Mouse (Mus musculus): ENCODE results near the gene Ppp1r18. TPM values are rescaled to one million over a fixed set of nuclear protein-coding genes. Genes with fewer than 3 reads are reported as not detected.

Ppp1r18 gene
- total and polyA plus RNA-seq, 2 experiments from 2014 or later, result 22.3 to 29.5 TPM

DNA sequence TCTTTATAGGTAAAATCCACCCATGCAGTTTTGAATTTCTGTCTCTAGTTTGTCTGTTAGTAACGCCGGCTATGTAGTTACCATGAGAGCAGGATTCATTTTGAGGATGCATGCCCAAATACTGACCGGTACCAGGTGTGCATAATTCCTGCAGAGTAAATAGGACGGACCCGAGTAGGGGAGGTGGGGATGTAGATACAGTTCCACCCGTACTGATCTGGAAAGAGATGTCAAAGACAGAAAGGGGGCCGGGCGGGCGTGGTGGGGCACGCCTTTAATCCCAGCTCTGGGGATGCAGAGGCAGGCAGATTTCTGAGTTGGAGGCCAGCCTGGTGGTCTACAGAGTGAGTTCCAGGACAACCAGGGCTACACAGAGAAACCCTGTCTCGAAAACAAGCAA, 23.4 kb upstream of the Ppp1r18 start:
- DNase-seq (no peak), ATAC-seq (no peak)
- H3K4me2 ChIP-seq (ENCODE audit: low read depth), result peak overlapping the region; percentile 67
- TF ChIP-seq CTCF (IDR thresholded peaks at IDR 0.05; ENCODE audit: low read depth), result no peak
- peaks cover 10% of the 10 kb centered on the region; the same call in 1 of the 2 replicates for H3K4me1 ChIP-seq (ENCODE audit: insufficient read depth)
- H3K9me3 ChIP-seq (ENCODE audit: low read length), result no peaks in the 10 kb centered on the region
- H3K27ac ChIP-seq (ENCODE audit: low read depth, low read length), result peak overlapping the region; percentile 67; the same call in 1 of the 2 replicates
- peaks cover 17% of the 10 kb centered on the region for H3K36me3 ChIP-seq (ENCODE audit: insufficient read depth)
- peak overlapping the region; percentile 64 for H3K4me3 ChIP-seq (ENCODE audit: low read depth, low read length)
- H3K27me3 ChIP-seq (ENCODE audit: insufficient read depth, low read length), result no peaks in the 10 kb centered on the region
- WGBS, result 13% methylated on average over 11 of the region's 11 CpGs
- peak overlapping the region; percentile 53 for H3K9ac ChIP-seq

DNA sequence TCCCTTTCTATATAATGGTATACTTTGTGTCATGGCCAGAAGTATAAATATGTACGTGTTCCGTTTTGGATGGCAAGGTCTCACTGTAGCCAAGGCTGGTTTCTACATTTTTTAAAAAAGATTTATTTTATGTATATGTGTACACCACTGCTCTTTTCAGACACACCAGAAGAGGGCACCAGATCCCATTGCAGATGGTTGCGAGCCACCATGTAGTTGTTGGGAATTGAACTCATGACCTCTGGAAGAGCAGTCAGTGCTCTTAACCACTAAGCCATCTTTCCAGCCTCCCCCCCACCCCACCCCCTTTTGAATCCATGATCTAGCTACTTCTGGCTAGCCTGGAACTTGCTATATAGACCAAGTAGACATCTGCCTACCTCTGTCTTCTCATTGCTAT, 21.9 kb upstream of the Ppp1r18 start:
- Histone ChIP-seq H3K4me3 (ENCODE audit: low read depth, low read length) (no peak overlapping the region), H3K9me3 (ENCODE audit: low read length) (no peaks in the 10 kb centered on the region), H3K9ac (no peak overlapping the region), H3K27ac (ENCODE audit: low read depth, low read length) (no peak overlapping the region), H3K27me3 (ENCODE audit: insufficient read depth, low read length) (no peaks in the 10 kb centered on the region), H3K4me2 (ENCODE audit: low read depth) (no peak overlapping the region), H3K36me3 (ENCODE audit: insufficient read depth) (peaks cover 32% of the 10 kb centered on the region), H3K4me1 (ENCODE audit: insufficient read depth) (peaks cover 10% of the 10 kb centered on the region; the same call in 1 of the 2 replicates)
- WGBS, result 91% methylated on average over 3 of the region's 3 CpGs
- peak; percentile 36 for TF ChIP-seq CTCF (IDR thresholded peaks at IDR 0.05; ENCODE audit: low read depth)
- no peak for ATAC-seq
- DNase-seq, result no peak

DNA sequence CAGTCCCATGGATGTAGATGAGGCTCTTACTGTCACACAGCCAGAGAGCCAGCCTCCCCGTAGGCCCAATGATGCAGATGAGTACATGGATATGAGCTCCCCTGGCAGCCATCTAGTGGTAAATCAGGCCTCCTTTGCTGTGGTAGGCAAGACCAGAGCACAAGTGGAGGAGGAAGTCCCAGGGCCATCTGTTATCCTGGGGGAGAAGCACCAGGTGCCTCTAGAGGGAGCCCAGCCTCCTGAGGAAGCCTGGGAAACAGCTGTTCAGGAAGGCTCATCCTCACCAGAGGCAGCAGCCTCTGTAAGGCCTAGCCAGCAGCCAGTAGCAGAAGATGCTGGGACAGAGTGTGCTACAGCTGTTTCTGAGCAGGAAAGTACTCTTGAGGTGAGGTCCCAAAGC, 17.3 kb upstream of the Ppp1r18 start:
- TF ChIP-seq CTCF (IDR thresholded peaks at IDR 0.05; ENCODE audit: low read depth), result no peak; the same call in none of the 2 replicates
- no peak for DNase-seq
- peak; percentile 38; the same call in 1 of the 2 replicates for ATAC-seq
- H3K4me2 ChIP-seq (ENCODE audit: low read depth), result no peak overlapping the region
- H3K4me3 ChIP-seq (ENCODE audit: low read depth, low read length), result no peak overlapping the region
- WGBS, result 67% methylated on average over 1 of the region's 1 CpGs
- H3K9ac ChIP-seq, result no peak overlapping the region
- no peak overlapping the region for H3K27ac ChIP-seq (ENCODE audit: low read depth, low read length)
- H3K27me3 ChIP-seq (ENCODE audit: insufficient read depth, low read length), result no peaks in the 10 kb centered on the region
- no peaks in the 10 kb centered on the region for H3K4me1 ChIP-seq (ENCODE audit: insufficient read depth)
- H3K36me3 ChIP-seq (ENCODE audit: insufficient read depth), result peaks cover 74% of the 10 kb centered on the region
- H3K9me3 ChIP-seq (ENCODE audit: low read length), result no peaks in the 10 kb centered on the region

DNA sequence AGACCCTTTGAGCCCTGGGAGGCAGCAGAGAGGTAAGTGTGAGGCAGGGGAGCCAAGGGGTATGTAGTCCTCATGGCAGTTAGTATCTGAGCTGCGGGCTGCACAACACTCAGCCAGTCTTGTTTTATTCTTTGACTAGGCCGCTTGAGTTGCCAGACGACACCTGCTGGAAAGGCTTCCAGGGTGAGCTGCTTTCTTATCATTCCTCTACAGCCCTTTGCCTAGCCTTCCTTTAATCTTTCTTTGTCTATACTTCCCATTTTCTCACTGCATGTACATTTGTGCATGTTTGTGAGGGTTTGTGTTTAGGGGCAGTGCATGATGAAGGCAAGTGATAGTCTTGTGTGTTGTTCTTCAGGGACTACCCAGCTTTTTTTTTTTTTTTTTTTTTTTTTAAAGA, 14.4 kb upstream of the Ppp1r18 start:
- DNase-seq (no peak), ATAC-seq (no peak)
- no peak for TF ChIP-seq CTCF (IDR thresholded peaks at IDR 0.05; ENCODE audit: low read depth)
- peaks cover 85% of the 10 kb centered on the region for H3K36me3 ChIP-seq (ENCODE audit: insufficient read depth)
- no peaks in the 10 kb centered on the region for H3K9me3 ChIP-seq (ENCODE audit: low read length)
- WGBS, result 89% methylated on average over 3 of the region's 3 CpGs
- no peak overlapping the region for H3K4me2 ChIP-seq (ENCODE audit: low read depth)
- H3K4me1 ChIP-seq (ENCODE audit: insufficient read depth), result no peaks in the 10 kb centered on the region
- no peak overlapping the region for H3K9ac ChIP-seq
- H3K27me3 ChIP-seq (ENCODE audit: insufficient read depth, low read length), result no peaks in the 10 kb centered on the region
- no peak overlapping the region for H3K27ac ChIP-seq (ENCODE audit: low read depth, low read length)
- H3K4me3 ChIP-seq (ENCODE audit: low read depth, low read length), result no peak overlapping the region

DNA sequence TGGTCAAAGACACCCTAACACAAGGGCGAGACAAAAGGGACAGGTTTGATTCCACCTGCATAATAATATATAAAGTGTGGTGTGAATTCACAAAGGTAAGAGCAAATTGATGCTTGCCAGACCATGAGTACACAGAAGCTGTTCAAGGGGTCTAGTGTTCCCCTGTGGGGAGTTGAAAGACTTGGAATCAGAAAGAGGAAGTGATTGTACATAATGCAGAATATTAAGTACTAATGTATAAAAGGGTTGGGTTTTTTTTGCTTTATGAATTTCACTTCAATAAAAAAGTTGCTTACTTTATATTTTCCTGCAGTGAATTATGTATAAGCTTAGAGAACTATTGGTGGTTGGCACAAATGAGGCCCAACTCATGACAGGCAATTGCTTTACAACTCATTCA, 6.0 kb upstream of the Ppp1r18 start:
- H3K9me3 ChIP-seq (ENCODE audit: low read length), result no peaks in the 10 kb centered on the region
- no peaks in the 10 kb centered on the region for H3K27me3 ChIP-seq (ENCODE audit: insufficient read depth, low read length)
- H3K4me2 ChIP-seq (ENCODE audit: low read depth), result no peak overlapping the region
- 0 out of 2 replicates have a peak, but pooled peaks cover 7% of the 10 kb centered on the region for H3K4me1 ChIP-seq (ENCODE audit: insufficient read depth)
- H3K27ac ChIP-seq (ENCODE audit: low read depth, low read length), result no peak overlapping the region
- no peak overlapping the region for H3K4me3 ChIP-seq (ENCODE audit: low read depth, low read length)
- ATAC-seq (no peak), DNase-seq (no peak)
- 96% methylated on average over 1 of the region's 1 CpGs for WGBS
- H3K9ac ChIP-seq, result no peak overlapping the region
- H3K36me3 ChIP-seq (ENCODE audit: insufficient read depth), result peaks cover 15% of the 10 kb centered on the region; the same call in 1 of the 2 replicates
- no peak for TF ChIP-seq CTCF (IDR thresholded peaks at IDR 0.05; ENCODE audit: low read depth)

DNA sequence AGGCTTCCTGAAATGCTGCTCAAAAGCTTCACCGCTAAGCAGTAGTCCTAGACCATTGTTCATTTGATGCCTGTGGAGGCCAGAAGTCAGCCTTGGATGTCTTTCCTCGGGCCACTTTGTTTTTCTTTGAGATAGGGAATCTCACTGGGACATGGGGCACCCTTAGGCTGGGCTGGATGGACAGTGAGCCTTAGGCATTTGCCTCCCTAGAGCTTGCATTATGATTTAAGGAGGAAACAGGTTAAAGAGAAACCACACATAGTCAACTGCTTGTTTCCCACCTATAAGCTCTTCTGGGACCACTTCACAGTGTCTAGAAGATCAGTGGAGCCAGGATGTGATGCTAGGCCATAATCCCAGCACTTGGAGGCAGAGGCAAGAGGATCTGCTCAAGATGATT, 5.6 kb upstream of the Ppp1r18 start:
- H3K4me1 ChIP-seq (ENCODE audit: insufficient read depth), result 0 out of 2 replicates have a peak, but pooled peaks cover 7% of the 10 kb centered on the region
- H3K9me3 ChIP-seq (ENCODE audit: low read length), result no peaks in the 10 kb centered on the region
- H3K36me3 ChIP-seq (ENCODE audit: insufficient read depth), result peaks cover 11% of the 10 kb centered on the region; the same call in 1 of the 2 replicates
- H3K27me3 ChIP-seq (ENCODE audit: insufficient read depth, low read length), result no peaks in the 10 kb centered on the region
- no peak overlapping the region for H3K9ac ChIP-seq
- no peak for ATAC-seq
- whole genome bisulfite sequencing, result 78% methylated on average over 2 of the region's 2 CpGs
- no peak for TF ChIP-seq CTCF (IDR thresholded peaks at IDR 0.05; ENCODE audit: low read depth)
- no peak overlapping the region for H3K27ac ChIP-seq (ENCODE audit: low read depth, low read length)
- H3K4me2 ChIP-seq (ENCODE audit: low read depth), result no peak overlapping the region
- DNase-seq, result no peak
- H3K4me3 ChIP-seq (ENCODE audit: low read depth, low read length), result no peak overlapping the region

DNA sequence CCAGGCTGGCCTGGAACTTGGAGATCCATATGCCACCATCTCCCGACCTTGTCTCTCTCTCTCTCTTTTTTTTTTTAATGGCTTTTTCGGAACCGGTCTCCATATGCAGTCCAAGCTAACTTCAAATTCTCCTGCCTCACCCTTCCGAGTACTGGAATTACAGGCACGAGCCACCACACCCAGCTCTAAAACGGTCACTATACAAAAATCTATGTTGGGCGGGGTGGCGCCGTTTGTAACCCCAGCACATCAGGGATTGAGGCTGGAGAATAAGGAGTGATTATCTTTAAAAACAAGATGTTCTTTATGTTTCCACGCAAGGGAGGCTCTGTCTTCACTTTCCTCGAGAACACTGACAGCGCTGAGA, 4.6 kb upstream of the Ppp1r18 start:
- H3K9me3 ChIP-seq (ENCODE audit: low read length), result no peaks in the 10 kb centered on the region
- peak overlapping the region; percentile 76 for H3K4me3 ChIP-seq (ENCODE audit: low read depth, low read length)
- no peak for TF ChIP-seq CTCF (IDR thresholded peaks at IDR 0.05; ENCODE audit: low read depth)
- H3K4me1 ChIP-seq (ENCODE audit: insufficient read depth), result peaks cover 7% of the 10 kb centered on the region; the same call in 1 of the 2 replicates
- H3K27ac ChIP-seq (ENCODE audit: low read depth, low read length), result peak overlapping the region; percentile 94
- peaks cover 7% of the 10 kb centered on the region; the same call in 1 of the 2 replicates for H3K36me3 ChIP-seq (ENCODE audit: insufficient read depth)
- H3K4me2 ChIP-seq (ENCODE audit: low read depth), result peak overlapping the region; percentile 60
- DNase-seq (no peak), ATAC-seq (no peak; the same call in 1 of the 2 replicates)
- H3K27me3 ChIP-seq (ENCODE audit: insufficient read depth, low read length), result no peaks in the 10 kb centered on the region
- 4% methylated on average over 12 of the region's 12 CpGs for WGBS
- peak overlapping the region; percentile 80 for H3K9ac ChIP-seq
